Mouse (Mus musculus): Measurements from ENCODE around the gene Lmln. TPM values are rescaled to one million over a fixed set of nuclear protein-coding genes. Genes with fewer than 3 reads are reported as not detected.

Gene Lmln
- polyA plus RNA-seq, 1 experiment from 2014 or later = 1.8 TPM

DNA sequence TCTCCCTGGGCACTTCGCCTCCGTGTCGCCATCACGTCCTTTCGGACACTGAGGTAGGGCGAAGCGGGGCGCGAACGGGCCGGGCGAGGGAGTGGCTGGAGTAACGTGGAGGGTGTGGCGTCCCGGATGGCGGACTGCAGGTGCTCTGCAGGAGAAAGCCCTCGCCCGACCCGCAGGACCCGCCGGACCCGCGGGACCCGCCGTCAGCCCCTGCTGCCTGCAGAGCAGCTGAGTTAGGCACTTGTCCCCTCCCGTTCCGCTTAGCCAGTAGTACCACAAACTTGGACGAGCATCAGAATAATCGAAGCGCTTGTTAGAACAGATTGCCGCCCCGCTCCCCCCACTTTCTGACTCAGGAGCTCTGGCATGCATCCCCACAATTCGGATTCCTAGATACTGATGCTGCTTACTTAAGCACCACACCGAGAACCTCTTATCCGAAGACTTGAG lies 386 bp downstream of the Lmln start:
- Histone ChIP-seq H3K27me3 (ENCODE audit: control insufficient read depth, insufficient read depth, low read length) (no peaks in the 10 kb centered on the region), H3K4me1 (ENCODE audit: control insufficient read depth, insufficient read depth, low read length) (peaks cover 16% of the 10 kb centered on the region), H3K36me3 (ENCODE audit: control insufficient read depth, insufficient read depth) (peaks cover 22% of the 10 kb centered on the region), H3K27ac (ENCODE audit: low read length) (peak overlapping the region; percentile 89), H3K4me3 (ENCODE audit: low read length) (peak overlapping the region; percentile 63), H3K4me2 (ENCODE audit: low read depth, low read length) (peak overlapping the region; percentile 86), H3K9ac (ENCODE audit: low read length) (peak overlapping the region; percentile 75), H3K9me3 (replicated peaks; ENCODE audit: control insufficient read depth, low read length) (no peaks in the 10 kb centered on the region)
- WGBS = under 1% methylated on average over 35 of the region's 35 CpGs
- ATAC-seq (replicated peaks; ENCODE audit: extremely low read depth, insufficient read depth, low FRiP score) = peak; percentile 52

DNA sequence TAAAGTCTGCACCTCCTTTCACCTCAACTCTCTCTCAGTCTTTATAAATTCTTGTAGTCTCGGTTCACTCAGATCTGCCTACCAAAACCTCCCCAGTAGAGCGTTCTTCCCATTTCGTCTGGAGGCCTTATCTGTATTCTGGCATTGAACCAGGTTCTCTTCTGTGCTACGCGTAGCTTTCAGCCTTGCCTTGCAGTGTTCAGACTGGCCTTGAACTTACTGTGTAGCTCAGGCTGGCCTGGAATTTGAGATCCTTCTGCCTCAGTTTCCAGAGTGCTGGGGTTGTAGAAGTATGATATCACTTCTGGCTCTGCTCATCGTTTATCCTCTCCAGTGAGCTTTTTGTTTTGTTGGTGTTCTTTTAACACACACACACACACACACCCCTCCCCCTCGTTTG lies 946 bp downstream of the Lmln start:
- peaks cover 11% of the 10 kb centered on the region for H3K4me1 ChIP-seq (ENCODE audit: control insufficient read depth, insufficient read depth, low read length)
- peak overlapping the region; percentile 89 for H3K27ac ChIP-seq (ENCODE audit: low read length)
- peak overlapping the region; percentile 63 for H3K4me3 ChIP-seq (ENCODE audit: low read length)
- no peaks in the 10 kb centered on the region for H3K9me3 ChIP-seq (replicated peaks; ENCODE audit: control insufficient read depth, low read length)
- H3K27me3 ChIP-seq (ENCODE audit: control insufficient read depth, insufficient read depth, low read length) = no peaks in the 10 kb centered on the region
- H3K4me2 ChIP-seq (ENCODE audit: low read depth, low read length) = peak overlapping the region; percentile 86
- peak overlapping the region; percentile 75 for H3K9ac ChIP-seq (ENCODE audit: low read length)
- ATAC-seq (replicated peaks; ENCODE audit: extremely low read depth, insufficient read depth, low FRiP score) = no peak
- peaks cover 18% of the 10 kb centered on the region for H3K36me3 ChIP-seq (ENCODE audit: control insufficient read depth, insufficient read depth)
- WGBS = 19% methylated on average over 7 of the region's 7 CpGs

DNA sequence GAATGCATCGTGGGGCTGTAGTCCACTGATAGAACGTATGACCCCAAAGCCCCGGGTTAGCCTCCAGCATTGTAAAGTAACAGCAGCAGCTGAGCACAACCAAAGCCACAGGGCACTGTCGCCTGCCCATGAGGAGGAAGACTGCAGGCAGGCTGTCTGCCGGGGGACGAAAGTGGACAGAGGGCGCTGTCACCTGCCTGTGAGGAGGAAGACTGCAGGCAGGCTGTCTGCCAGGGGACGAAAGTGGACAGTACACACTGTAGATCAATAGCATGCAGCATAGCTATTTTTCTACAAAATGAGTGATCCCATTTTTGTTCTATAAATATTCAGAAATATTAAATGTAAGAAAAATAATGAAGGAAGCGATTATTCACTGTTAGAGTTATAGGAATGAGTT lies 2.3 kb downstream of the Lmln start:
- no peak overlapping the region for H3K4me2 ChIP-seq (ENCODE audit: low read depth, low read length)
- H3K4me3 ChIP-seq (ENCODE audit: low read length) = no peak overlapping the region
- peaks cover 9% of the 10 kb centered on the region for H3K4me1 ChIP-seq (ENCODE audit: control insufficient read depth, insufficient read depth, low read length)
- 78% methylated on average over 9 of the region's 9 CpGs for WGBS
- ATAC-seq (replicated peaks; ENCODE audit: extremely low read depth, insufficient read depth, low FRiP score) = no peak
- no peaks in the 10 kb centered on the region for H3K9me3 ChIP-seq (replicated peaks; ENCODE audit: control insufficient read depth, low read length)
- H3K9ac ChIP-seq (ENCODE audit: low read length) = no peak overlapping the region
- H3K36me3 ChIP-seq (ENCODE audit: control insufficient read depth, insufficient read depth) = peaks cover 9% of the 10 kb centered on the region
- H3K27me3 ChIP-seq (ENCODE audit: control insufficient read depth, insufficient read depth, low read length) = no peaks in the 10 kb centered on the region
- H3K27ac ChIP-seq (ENCODE audit: low read length) = no peak overlapping the region

DNA sequence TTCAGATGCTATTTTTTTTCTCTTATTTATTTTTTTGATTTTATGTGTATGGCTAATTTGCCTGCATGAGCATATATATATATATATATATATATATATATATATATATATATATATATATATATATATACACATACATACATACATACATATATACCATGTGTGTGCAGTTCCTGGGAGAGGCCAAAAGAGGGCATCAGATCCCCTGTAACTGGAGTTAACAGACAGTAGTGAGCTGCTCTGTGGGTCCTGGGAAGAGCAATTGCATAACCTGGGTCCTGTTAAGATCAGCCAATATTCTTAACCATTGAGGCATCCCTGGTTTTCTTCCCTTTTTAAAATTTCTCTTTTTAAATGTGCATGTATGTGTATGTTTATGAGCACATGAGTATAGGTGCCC lies 8.6 kb downstream of the Lmln start:
- no peak overlapping the region for H3K27ac ChIP-seq (ENCODE audit: low read length)

DNA sequence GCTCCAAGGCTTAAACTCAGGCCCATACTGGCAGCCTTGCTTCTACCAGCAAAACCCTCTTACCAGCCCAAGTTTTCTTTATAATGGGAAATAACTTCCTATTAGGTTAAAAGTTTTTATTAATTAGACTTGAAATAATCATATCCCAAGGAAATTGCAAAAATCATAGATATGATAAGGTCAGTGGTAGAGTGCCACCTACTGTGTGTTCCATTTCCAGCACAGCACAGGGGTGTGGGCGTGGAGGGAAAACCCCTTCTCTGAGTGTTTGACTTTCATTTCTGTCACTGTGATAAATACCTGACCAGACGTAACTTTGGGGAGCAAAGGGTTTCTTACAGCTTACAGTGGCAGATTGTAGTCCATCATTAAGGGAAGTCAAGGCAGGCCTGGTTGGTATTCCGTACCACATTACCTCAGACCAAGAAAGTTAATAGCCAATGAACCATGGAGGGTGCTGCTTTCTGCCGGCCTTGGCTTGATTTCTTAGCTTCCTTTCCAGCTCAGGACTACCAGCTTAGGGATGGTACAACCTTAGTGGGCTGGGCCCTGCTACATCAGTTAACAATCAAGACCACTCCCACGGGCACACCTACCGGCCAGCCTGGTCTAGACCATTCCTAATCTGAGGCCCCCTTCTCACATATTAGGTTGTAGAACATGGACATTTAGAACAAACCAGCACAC lies 10.7 kb downstream of the Lmln start:
- no peak overlapping the region for H3K4me2 ChIP-seq (ENCODE audit: low read depth, low read length)
- no peak overlapping the region for H3K4me3 ChIP-seq (ENCODE audit: low read length)
- no peak for ATAC-seq (replicated peaks; ENCODE audit: extremely low read depth, insufficient read depth, low FRiP score)
- H3K27ac ChIP-seq (ENCODE audit: low read length) = no peak overlapping the region
- 86% methylated on average over 6 of the region's 6 CpGs for WGBS
- peaks cover 14% of the 10 kb centered on the region for H3K36me3 ChIP-seq (ENCODE audit: control insufficient read depth, insufficient read depth)
- no peaks in the 10 kb centered on the region for H3K9me3 ChIP-seq (replicated peaks; ENCODE audit: control insufficient read depth, low read length)
- H3K27me3 ChIP-seq (ENCODE audit: control insufficient read depth, insufficient read depth, low read length) = no peaks in the 10 kb centered on the region
- no peaks in the 10 kb centered on the region for H3K4me1 ChIP-seq (ENCODE audit: control insufficient read depth, insufficient read depth, low read length)
- H3K9ac ChIP-seq (ENCODE audit: low read length) = no peak overlapping the region

More for the DNA sequence above, 8.6 kb downstream of the Lmln start:
- Histone ChIP-seq H3K9me3 (replicated peaks; ENCODE audit: control insufficient read depth, low read length) (no peaks in the 10 kb centered on the region), H3K4me1 (ENCODE audit: control insufficient read depth, insufficient read depth, low read length) (no peaks in the 10 kb centered on the region), H3K4me2 (ENCODE audit: low read depth, low read length) (no peak overlapping the region), H3K36me3 (ENCODE audit: control insufficient read depth, insufficient read depth) (peaks cover 9% of the 10 kb centered on the region), H3K27me3 (ENCODE audit: control insufficient read depth, insufficient read depth, low read length) (no peaks in the 10 kb centered on the region), H3K9ac (ENCODE audit: low read length) (no peak overlapping the region), H3K4me3 (ENCODE audit: low read length) (no peak overlapping the region)
- no peak for ATAC-seq (replicated peaks; ENCODE audit: extremely low read depth, insufficient read depth, low FRiP score)

DNA sequence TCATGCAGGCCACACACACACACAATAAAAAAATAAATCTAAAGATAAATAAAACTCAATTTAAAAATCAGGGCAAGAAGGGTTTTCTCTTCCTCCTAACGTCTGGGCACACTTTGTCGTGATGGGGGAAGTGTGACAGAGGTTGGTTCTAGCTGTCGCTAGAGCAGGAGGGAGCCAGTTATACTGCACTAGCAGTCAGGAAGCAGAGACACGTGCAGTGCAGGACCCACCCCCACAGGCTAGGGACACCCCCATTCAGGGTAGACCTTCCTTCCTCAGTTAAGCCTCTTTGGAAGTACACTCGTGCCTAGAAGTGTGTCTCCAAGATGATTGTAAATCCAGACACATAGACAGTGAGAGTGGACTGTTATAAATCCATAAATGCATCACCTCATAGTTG lies 12.6 kb downstream of the Lmln start:
- 69% methylated on average over 5 of the region's 5 CpGs for WGBS
- H3K4me2 ChIP-seq (ENCODE audit: low read depth, low read length) = no peak overlapping the region
- no peak for ATAC-seq (replicated peaks; ENCODE audit: extremely low read depth, insufficient read depth, low FRiP score)
- H3K36me3 ChIP-seq (ENCODE audit: control insufficient read depth, insufficient read depth) = peaks cover 14% of the 10 kb centered on the region
- H3K9ac ChIP-seq (ENCODE audit: low read length) = no peak overlapping the region
- H3K4me1 ChIP-seq (ENCODE audit: control insufficient read depth, insufficient read depth, low read length) = no peaks in the 10 kb centered on the region
- no peaks in the 10 kb centered on the region for H3K27me3 ChIP-seq (ENCODE audit: control insufficient read depth, insufficient read depth, low read length)
- H3K27ac ChIP-seq (ENCODE audit: low read length) = no peak overlapping the region
- H3K4me3 ChIP-seq (ENCODE audit: low read length) = no peak overlapping the region
- no peaks in the 10 kb centered on the region for H3K9me3 ChIP-seq (replicated peaks; ENCODE audit: control insufficient read depth, low read length)

DNA sequence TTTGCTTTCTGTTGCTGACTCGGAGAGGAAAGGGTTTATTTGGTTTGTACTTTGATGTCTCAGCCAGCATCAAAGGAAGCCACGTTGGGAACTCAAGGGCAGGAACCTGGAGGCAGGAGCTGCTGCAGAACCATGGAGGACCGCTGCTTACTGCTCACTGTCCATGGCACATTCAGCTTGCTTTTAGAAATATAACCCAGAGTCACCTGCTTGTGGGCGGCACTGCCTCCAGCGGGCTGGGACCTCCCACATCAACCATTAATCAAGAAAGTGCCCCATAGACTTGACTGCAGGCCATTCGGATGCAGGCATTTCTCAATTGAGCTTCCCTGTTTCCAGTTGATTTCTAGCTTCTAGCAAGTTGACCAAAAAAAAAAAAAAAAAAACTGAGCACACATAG lies 13.8 kb downstream of the Lmln start:
- H3K4me1 ChIP-seq (ENCODE audit: control insufficient read depth, insufficient read depth, low read length) = no peaks in the 10 kb centered on the region
- no peaks in the 10 kb centered on the region for H3K27me3 ChIP-seq (ENCODE audit: control insufficient read depth, insufficient read depth, low read length)
- no peak overlapping the region for H3K4me3 ChIP-seq (ENCODE audit: low read length)
- no peak overlapping the region for H3K27ac ChIP-seq (ENCODE audit: low read length)
- no peaks in the 10 kb centered on the region for H3K9me3 ChIP-seq (replicated peaks; ENCODE audit: control insufficient read depth, low read length)
- ATAC-seq (replicated peaks; ENCODE audit: extremely low read depth, insufficient read depth, low FRiP score) = no peak
- peaks cover 11% of the 10 kb centered on the region for H3K36me3 ChIP-seq (ENCODE audit: control insufficient read depth, insufficient read depth)
- H3K9ac ChIP-seq (ENCODE audit: low read length) = no peak overlapping the region
- 71% methylated on average over 6 of the region's 6 CpGs for WGBS
- H3K4me2 ChIP-seq (ENCODE audit: low read depth, low read length) = no peak overlapping the region

DNA sequence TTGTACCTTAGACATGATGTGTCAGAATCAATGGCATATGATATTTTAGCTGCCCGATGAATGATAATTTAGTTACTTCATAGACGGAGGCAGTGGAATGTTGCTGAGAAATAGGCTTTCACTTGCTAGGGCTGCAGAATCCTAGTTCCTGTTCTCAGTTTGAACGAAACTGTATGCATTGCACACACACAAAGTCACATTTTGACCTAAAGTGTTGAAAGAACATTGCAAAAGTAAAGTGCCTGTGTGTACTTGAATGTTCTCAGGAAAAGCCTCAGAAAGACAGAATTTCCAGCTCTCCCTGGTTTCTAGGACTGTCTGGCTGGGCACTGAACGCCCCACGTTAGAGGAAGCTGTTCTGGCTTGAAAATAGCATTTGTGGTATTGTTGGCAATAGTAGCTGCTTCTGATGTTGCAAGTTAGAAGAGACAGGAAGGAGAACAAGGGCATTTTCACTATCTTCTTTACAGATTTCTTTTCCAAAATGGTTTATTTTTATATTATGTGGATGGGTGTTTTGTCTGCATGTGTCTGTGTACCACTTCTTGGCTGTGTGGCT lies 14.8 kb downstream of the Lmln start:
- H3K9ac ChIP-seq (ENCODE audit: low read length) = no peak overlapping the region
- H3K4me3 ChIP-seq (ENCODE audit: low read length) = no peak overlapping the region
- no peak overlapping the region for H3K27ac ChIP-seq (ENCODE audit: low read length)
- H3K36me3 ChIP-seq (ENCODE audit: control insufficient read depth, insufficient read depth) = peaks cover 12% of the 10 kb centered on the region
- no peaks in the 10 kb centered on the region for H3K27me3 ChIP-seq (ENCODE audit: control insufficient read depth, insufficient read depth, low read length)
- no peak overlapping the region for H3K4me2 ChIP-seq (ENCODE audit: low read depth, low read length)
- no peaks in the 10 kb centered on the region for H3K4me1 ChIP-seq (ENCODE audit: control insufficient read depth, insufficient read depth, low read length)
- no peaks in the 10 kb centered on the region for H3K9me3 ChIP-seq (replicated peaks; ENCODE audit: control insufficient read depth, low read length)
- 84% methylated on average over 5 of the region's 5 CpGs for WGBS
- ATAC-seq (replicated peaks; ENCODE audit: extremely low read depth, insufficient read depth, low FRiP score) = no peak

DNA sequence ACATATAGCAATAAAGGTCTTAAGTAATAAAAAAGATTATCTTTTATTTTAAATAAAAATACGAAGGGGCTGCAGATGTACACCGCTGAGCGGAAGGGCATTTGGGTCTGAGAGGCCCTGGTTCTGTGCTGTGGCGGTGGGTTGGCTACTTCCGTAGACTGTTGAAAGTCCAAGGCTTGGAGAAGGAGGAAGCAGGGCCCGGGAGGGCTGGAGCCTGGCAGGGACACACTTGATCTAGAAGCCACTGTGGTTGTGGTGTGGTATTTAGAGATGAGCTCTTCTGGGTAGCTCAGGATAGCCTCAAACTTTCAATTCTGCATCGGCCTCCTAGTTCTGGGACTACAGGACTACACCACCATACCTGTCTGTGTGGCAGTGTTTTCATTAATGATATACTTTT lies 17.7 kb downstream of the Lmln start:
- 95% methylated on average over 7 of the region's 7 CpGs for WGBS
- no peak overlapping the region for H3K4me3 ChIP-seq (ENCODE audit: low read length)
- no peak overlapping the region for H3K9ac ChIP-seq (ENCODE audit: low read length)
- H3K4me2 ChIP-seq (ENCODE audit: low read depth, low read length) = no peak overlapping the region
- H3K27ac ChIP-seq (ENCODE audit: low read length) = no peak overlapping the region
- no peaks in the 10 kb centered on the region for H3K9me3 ChIP-seq (replicated peaks; ENCODE audit: control insufficient read depth, low read length)
- no peaks in the 10 kb centered on the region for H3K4me1 ChIP-seq (ENCODE audit: control insufficient read depth, insufficient read depth, low read length)
- no peak for ATAC-seq (replicated peaks; ENCODE audit: extremely low read depth, insufficient read depth, low FRiP score)
- H3K27me3 ChIP-seq (ENCODE audit: control insufficient read depth, insufficient read depth, low read length) = no peaks in the 10 kb centered on the region
- H3K36me3 ChIP-seq (ENCODE audit: control insufficient read depth, insufficient read depth) = peaks cover 10% of the 10 kb centered on the region
